Mouse (Mus musculus): Measurements from ENCODE around the gene Hypk. TPM values are rescaled to one million over a fixed set of nuclear protein-coding genes. Genes with fewer than 3 reads are reported as not detected.
A peak's percentile ranks its signal among the peaks of the same experiment; 100 is the strongest.
"Not testable (repeated sequence)": the region's sequence is repeated elsewhere in the genome, so short reads cannot be mapped to it uniquely, and the experiment has no call there.

Gene Hypk
- total RNA-seq, 2 experiments from 2014 or later, result 13.9 to 16.1 TPM

GRCm38 (mm10) chr2:121480916-121481315 is 27.8 kb downstream of the Hypk start:
- intact Hi-C loops (cut with DNase I); DNase-seq (ENCODE audit: low spot score in 2 of 2): not testable (repeated sequence)

GRCm38 (mm10) chr2:121483576-121483975 is 30.5 kb downstream of the Hypk start:
- intact Hi-C loops (cut with DNase I), result no loop called here
- no peak for DNase-seq (ENCODE audit: low spot score in 2 of 2)

- intact Hi-C loops (cut with DNase I); DNase-seq (ENCODE audit: low spot score in 2 of 2): not testable (repeated sequence)
Measured at GRCm38 (mm10) chr2:121484403-121484802, 31.3 kb downstream of the Hypk start.

- not testable (repeated sequence) for DNase-seq (ENCODE audit: low spot score in 2 of 2)
Measured at GRCm38 (mm10) chr2:121501550-121501949, 48.5 kb downstream of the Hypk start.

GRCm38 (mm10) chr2:121505942-121506882 is 53.1 kb downstream of the Hypk start, which contains the start of the genes Mfap1a and Wdr76:
Gene Mfap1a (minus strand): TSS chr2:121506665.
Gene Wdr76 (plus strand): TSS chr2:121506723.
- DNase-seq (ENCODE audit: low spot score in 2 of 2), result peak; percentile 83 to 93
- intact Hi-C loops (cut with DNase I), result loop anchor here (5.0 kb wide), 1 partner anchor 34 kb away; the partner anchor contains the start of gene Mfap1b

More at GRCm38 (mm10) chr2:121501550-121501949, 48.5 kb downstream of the Hypk start:
- intact Hi-C loops (cut with DNase I), result not testable (repeated sequence)

GRCm38 (mm10) chr2:121507173-121507950 is 54.3 kb downstream of the Hypk start:
- intact Hi-C loops (cut with DNase I), result loop anchor here (5.0 kb wide), 1 partner anchor 35 kb away; the partner anchor contains the start of gene Mfap1b
- DNase-seq (ENCODE audit: low spot score in 2 of 2), result no peak

- no peak for DNase-seq (ENCODE audit: low spot score in 2 of 2)
- intact Hi-C loops (cut with DNase I), result loop anchor here (5.0 kb wide), 1 partner anchor 36 kb away; the partner anchor contains the start of gene Mfap1b
Measured at GRCm38 (mm10) chr2:121507951-121508330, 54.9 kb downstream of the Hypk start.

Small RNA genes lying within 50 kb of the gene (microRNA-seq; reads per million reads assigned to microRNA genes)
- 0 reads per million in 2 experiments for gene Gm22953

Other genes with a start within 250 kb of the Hypk start
- gene Trp53bp1, start 181.9 kb upstream of the Hypk start, total RNA-seq (2021), result 100 to 1,000 TPM; 131 to 158 TPM
- gene Map1a, start 163.7 kb upstream of the Hypk start, total RNA-seq (2021), result 100 to 1,000 TPM; 524 to 622 TPM
- 100 to 1,000 TPM; 111 to 122 TPM for gene Ppip5k1, start 97.9 kb upstream of the Hypk start, total RNA-seq (2021)
- gene Ckmt1, start 95.6 kb upstream of the Hypk start, total RNA-seq (2021), result 100 to 1,000 TPM; 371 to 391 TPM
- under 1 TPM; 0.09 to 0.62 TPM for gene Strc, start 66.1 kb upstream of the Hypk start, total RNA-seq (2021)
- gene Pdia3, start 39.5 kb upstream of the Hypk start, total RNA-seq (2021), result 100 to 1,000 TPM; 207 to 216 TPM
- 1 to 10 TPM; 4.2 to 5.7 TPM for gene Catsper2, start 39.5 kb upstream of the Hypk start, total RNA-seq (2021)
- not detected for gene Ell3, start 9.0 kb upstream of the Hypk start, total RNA-seq (2021)
- gene Serf2, start 4.1 kb upstream of the Hypk start, total RNA-seq (2021), result 100 to 1,000 TPM; 188 to 195 TPM
- gene Serinc4, start 3.5 kb downstream of the Hypk start, total RNA-seq (2021), result under 1 TPM; 0.46 to 0.62 TPM
- 10 to 100 TPM; 39.9 to 40.9 TPM for gene Mfap1b, start 20.8 kb downstream of the Hypk start, total RNA-seq (2021)
- gene Mfap1a, start 53.4 kb downstream of the Hypk start, total RNA-seq (2021), result 10 to 100 TPM; 35.3 to 38.0 TPM
- gene Wdr76, start 53.4 kb downstream of the Hypk start, total RNA-seq (2021), result 1 to 10 TPM; 4.2 to 4.4 TPM